ENCODE assay signal across 1 mouse cellular context in the genomic region with DNA sequence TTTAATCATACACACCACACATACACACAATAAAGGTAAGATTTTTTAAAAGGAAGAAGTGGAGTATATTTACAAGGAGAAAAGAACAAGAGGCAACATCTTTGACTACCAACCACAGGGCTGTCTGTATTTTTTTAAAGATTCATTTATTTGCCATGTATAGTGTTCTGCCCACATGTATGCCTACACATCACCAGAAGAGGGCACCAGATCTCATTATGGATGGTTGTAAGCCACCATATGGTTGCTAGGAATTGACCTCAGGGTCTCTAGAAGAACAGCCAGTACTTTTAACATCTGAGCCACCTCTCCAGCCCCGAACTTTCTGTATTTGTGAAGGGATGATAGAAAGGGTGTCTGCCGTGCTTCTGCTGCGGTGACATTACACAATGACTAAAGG.
TF ChIP-seq lines count a peak whose summit lies in the region.

No protein-coding gene starts in this region.

TF ChIP-seq in ES-E14, 5 proteins besides CTCF, POLR2A, EP300 and RAD21 (continued from another document):
- TF ChIP-seq HCFC1 (IDR thresholded peaks at IDR 0.05; ENCODE audit: borderline replicate concordance, insufficient read depth, low read length): no peak
- TF ChIP-seq ZC3H11A (IDR thresholded peaks at IDR 0.05; ENCODE audit: borderline replicate concordance, low read depth, low read length): peak; percentile 3; the same call in 1 of the 2 replicates
